Mouse (Mus musculus): ENCODE measurements around the gene Sdccag8. TPM values are rescaled to one million over a fixed set of nuclear protein-coding genes. Genes with fewer than 3 reads are reported as not detected.
A peak's percentile ranks its signal among the peaks of the same experiment; 100 is the strongest.

The Sdccag8 gene
- polyA plus RNA-seq, 1 experiment from 2014 or later, result 25.7 TPM

DNA sequence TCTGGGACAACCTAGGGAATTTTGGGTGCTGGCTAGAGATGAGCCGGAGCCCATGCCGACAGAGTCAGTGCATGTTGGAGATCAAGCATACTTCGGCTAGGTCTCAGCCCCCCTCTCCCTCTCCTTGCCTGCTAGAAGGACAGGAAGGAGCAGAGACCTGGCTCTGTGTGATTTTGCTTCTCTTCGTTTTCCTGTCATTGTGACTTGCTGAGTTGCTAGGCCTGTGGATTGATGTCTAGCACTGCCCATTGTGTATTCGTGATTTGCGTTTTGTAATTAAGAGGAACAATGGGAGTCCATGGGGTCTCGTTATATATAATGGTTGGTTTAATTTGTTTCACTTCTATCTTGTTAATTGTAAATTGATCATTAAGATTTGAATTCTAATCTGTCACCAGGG, 137.4 kb downstream of the Sdccag8 start:
- H3K4me1 ChIP-seq (replicated peaks), result peaks cover 24% of the 10 kb centered on the region
- H3K36me3 ChIP-seq, result peaks cover 6% of the 10 kb centered on the region
- 28% methylated on average over 7 of the region's 7 CpGs for WGBS
- H3K27ac ChIP-seq, result no peak overlapping the region
- H3K9me3 ChIP-seq, result no peaks in the 10 kb centered on the region
- no peak overlapping the region for H3K4me3 ChIP-seq
- H3K9ac ChIP-seq, result no peak overlapping the region
- peak; percentile 52 for ATAC-seq (ENCODE audit: low FRiP score)
- 0 out of 2 replicates have a peak, but pooled peaks cover 2% of the 10 kb centered on the region for H3K27me3 ChIP-seq
- H3K4me2 ChIP-seq, result no peak overlapping the region

DNA sequence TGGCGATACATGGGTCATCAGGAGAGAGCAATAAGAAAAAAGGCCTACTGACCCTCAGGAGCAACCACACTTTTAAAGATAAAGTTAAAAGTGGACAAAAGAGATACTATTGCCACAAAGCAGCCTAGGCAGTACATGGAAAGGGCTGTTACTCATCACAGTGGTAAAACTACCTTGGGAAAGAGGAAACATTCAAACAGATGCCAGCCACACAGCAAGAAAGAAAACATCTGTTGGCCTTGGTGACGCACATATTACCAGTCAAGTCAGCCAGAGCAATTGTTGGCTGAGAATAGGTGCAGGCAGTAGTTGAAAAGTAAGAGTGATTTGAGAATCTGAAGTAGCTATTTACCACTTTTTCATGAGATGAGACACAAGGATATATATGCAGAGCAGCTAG, 143.9 kb downstream of the Sdccag8 start:
- Histone ChIP-seq H3K4me1 (replicated peaks) (0 out of 2 replicates have a peak, but pooled peaks cover 7% of the 10 kb centered on the region), H3K4me2 (no peak overlapping the region), H3K27me3 (no peaks in the 10 kb centered on the region), H3K27ac (no peak overlapping the region), H3K9ac (no peak overlapping the region), H3K9me3 (no peaks in the 10 kb centered on the region), H3K36me3 (peaks cover 6% of the 10 kb centered on the region), H3K4me3 (no peak overlapping the region)
- no peak for ATAC-seq (ENCODE audit: low FRiP score)
- whole genome bisulfite sequencing, result 85% methylated on average over 2 of the region's 2 CpGs

DNA sequence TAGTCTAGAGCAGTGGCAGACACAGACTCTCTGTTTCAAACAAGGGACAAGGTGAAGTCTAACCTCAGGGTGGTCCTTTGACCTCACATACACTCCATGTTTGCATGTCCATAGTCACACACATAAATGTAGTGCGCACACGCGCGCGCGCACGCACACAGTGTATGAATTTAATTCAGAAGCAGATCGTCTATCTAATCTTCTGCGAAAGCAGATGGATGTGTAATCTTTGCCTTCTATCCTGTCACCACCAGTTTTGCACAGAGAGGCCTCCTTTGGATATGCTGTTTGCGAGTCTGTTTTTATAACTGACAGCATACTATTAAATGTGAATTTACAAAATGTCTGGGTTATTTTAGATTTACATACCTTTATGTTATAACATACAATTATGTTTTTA, 147.3 kb downstream of the Sdccag8 start:
- H3K4me1 ChIP-seq (replicated peaks), result 0 out of 2 replicates have a peak, but pooled peaks cover 7% of the 10 kb centered on the region
- H3K9ac ChIP-seq, result no peak overlapping the region
- H3K36me3 ChIP-seq, result peaks cover under 1% of the 10 kb centered on the region; the same call in 1 of the 2 replicates
- H3K27me3 ChIP-seq, result no peaks in the 10 kb centered on the region
- no peak for ATAC-seq (ENCODE audit: low FRiP score)
- no peaks in the 10 kb centered on the region for H3K9me3 ChIP-seq
- 95% methylated on average over 10 of the region's 10 CpGs for WGBS
- no peak overlapping the region for H3K27ac ChIP-seq
- no peak overlapping the region for H3K4me3 ChIP-seq
- no peak overlapping the region for H3K4me2 ChIP-seq

DNA sequence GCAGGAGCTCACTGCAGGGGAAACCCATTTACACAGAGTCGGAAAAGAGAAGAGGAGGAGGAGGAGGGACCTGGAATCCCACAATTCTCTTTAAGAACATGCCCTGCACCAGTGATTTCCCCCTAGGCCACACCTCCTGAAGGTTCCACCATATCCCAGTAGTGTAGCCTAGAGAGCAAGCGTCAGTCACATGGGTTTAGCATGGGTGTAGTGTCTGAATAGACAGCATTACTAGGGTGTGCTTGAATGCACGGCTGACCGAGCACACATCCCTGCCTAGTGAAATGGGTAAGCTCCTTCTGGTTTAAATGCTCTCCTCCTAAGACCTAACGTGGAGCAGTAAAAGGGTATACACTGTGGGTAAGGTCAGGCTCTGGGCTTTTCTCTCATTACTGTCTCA, 148.4 kb downstream of the Sdccag8 start:
- H3K27ac ChIP-seq, result no peak overlapping the region
- WGBS, result 66% methylated on average over 5 of the region's 5 CpGs
- 0 out of 2 replicates have a peak, but pooled peaks have one; percentile 28 for ATAC-seq (ENCODE audit: low FRiP score)

DNA sequence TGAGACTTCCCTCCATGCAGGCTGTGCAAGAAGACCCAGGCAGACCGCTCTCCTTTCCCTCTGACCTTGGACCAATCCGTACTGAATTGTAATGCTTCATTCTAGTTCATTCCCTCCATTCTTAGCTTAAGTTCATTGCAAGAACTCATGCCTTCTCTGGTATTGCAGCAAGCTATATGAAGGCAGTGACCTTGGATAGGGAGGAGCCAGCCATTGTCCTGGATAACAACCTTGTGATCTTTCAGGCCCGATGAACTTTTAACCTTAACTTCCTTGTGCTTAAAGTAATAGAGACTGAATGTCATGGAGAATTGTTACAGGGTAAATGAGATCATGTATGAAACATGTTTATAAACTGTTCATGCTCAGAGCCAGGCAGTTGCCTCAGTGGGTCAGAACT, 152.8 kb downstream of the Sdccag8 start:
- Histone ChIP-seq H3K4me3 (no peak overlapping the region), H3K9me3 (no peaks in the 10 kb centered on the region), H3K27me3 (no peaks in the 10 kb centered on the region), H3K4me1 (replicated peaks) (peaks cover 15% of the 10 kb centered on the region; the same call in 1 of the 2 replicates), H3K9ac (no peak overlapping the region), H3K36me3 (no peaks in the 10 kb centered on the region), H3K4me2 (no peak overlapping the region), H3K27ac (no peak overlapping the region)
- WGBS, result 73% methylated on average over 3 of the region's 3 CpGs
- no peak for ATAC-seq (ENCODE audit: low FRiP score)

More for the DNA sequence above, 148.4 kb downstream of the Sdccag8 start:
- H3K36me3 ChIP-seq, result no peaks in the 10 kb centered on the region
- H3K9ac ChIP-seq, result no peak overlapping the region
- no peaks in the 10 kb centered on the region for H3K9me3 ChIP-seq
- no peaks in the 10 kb centered on the region for H3K27me3 ChIP-seq
- H3K4me3 ChIP-seq, result no peak overlapping the region
- no peak overlapping the region for H3K4me2 ChIP-seq
- 0 out of 2 replicates have a peak, but pooled peaks cover 7% of the 10 kb centered on the region for H3K4me1 ChIP-seq (replicated peaks)

DNA sequence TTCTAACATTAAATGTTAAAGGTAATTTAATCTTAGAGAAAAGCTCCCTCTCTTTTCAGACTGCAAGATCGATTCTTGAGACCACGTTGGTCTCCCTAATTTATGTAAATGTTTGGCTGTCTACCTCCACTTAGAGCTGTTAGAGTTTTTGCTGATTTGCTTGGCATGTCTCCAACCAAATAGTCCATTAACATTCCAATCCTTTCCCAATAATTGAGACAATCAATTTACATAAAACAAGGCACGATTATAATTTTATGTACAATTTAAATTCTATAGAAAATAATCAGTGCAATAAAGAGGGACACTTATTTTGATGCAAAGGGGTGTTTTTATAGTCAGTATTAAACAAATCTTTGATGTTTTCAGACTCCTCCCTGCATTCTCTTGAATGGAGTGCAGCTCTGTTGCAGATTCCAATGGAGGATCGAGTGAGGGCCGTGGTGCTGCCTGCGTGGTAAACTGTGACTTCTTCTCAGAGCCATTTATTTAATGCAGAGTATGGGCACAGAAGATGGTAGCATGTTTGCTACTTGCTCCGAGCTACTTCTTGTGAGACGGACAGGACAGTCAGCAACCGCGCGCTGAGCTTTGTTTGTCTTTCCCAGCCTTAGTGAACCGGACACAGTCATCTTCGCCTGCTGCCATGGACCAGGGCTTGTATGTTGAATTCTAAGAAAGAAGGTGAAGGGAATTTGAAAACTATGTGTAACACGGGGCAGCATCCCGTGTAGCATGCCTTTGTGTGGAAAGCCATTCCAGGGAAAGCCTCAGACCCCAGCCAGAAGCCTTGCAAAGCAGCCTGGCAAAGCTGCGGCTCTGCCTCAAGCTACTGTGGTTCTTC, 156.4 kb downstream of the Sdccag8 start:
- Histone ChIP-seq H3K9ac (no peak overlapping the region), H3K9me3 (no peaks in the 10 kb centered on the region), H3K27me3 (no peaks in the 10 kb centered on the region), H3K4me3 (no peak overlapping the region), H3K4me2 (no peak overlapping the region), H3K27ac (peak overlapping the region; percentile 42), H3K36me3 (no peaks in the 10 kb centered on the region), H3K4me1 (replicated peaks) (peaks cover 8% of the 10 kb centered on the region; the same call in 1 of the 2 replicates)
- ATAC-seq (ENCODE audit: low FRiP score), result no peak
- 68% methylated on average over 16 of the region's 16 CpGs for WGBS

DNA sequence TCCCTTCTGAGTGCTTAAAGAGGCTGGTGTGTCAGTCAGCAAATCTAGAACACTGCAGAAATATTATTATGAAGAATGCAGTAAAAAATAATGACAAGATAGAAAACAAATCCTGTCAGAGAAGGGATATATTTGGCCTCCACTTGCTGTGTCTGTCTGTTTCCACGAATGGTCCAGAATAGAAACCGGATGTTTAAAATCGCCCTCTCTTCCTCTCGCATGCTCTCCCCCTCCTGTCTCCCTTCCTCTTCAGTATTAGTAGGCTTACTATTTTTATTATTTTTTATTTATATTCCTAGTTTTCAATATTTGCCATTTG, 157.0 kb downstream of the Sdccag8 start:
- peak overlapping the region; percentile 42 for H3K27ac ChIP-seq
- no peaks in the 10 kb centered on the region for H3K9me3 ChIP-seq
- WGBS, result 78% methylated on average over 4 of the region's 4 CpGs
- ATAC-seq (ENCODE audit: low FRiP score), result no peak
- H3K9ac ChIP-seq, result no peak overlapping the region
- H3K4me3 ChIP-seq, result no peak overlapping the region
- no peak overlapping the region for H3K4me2 ChIP-seq
- H3K4me1 ChIP-seq (replicated peaks), result peaks cover 8% of the 10 kb centered on the region; the same call in 1 of the 2 replicates
- H3K27me3 ChIP-seq, result no peaks in the 10 kb centered on the region
- H3K36me3 ChIP-seq, result no peaks in the 10 kb centered on the region

DNA sequence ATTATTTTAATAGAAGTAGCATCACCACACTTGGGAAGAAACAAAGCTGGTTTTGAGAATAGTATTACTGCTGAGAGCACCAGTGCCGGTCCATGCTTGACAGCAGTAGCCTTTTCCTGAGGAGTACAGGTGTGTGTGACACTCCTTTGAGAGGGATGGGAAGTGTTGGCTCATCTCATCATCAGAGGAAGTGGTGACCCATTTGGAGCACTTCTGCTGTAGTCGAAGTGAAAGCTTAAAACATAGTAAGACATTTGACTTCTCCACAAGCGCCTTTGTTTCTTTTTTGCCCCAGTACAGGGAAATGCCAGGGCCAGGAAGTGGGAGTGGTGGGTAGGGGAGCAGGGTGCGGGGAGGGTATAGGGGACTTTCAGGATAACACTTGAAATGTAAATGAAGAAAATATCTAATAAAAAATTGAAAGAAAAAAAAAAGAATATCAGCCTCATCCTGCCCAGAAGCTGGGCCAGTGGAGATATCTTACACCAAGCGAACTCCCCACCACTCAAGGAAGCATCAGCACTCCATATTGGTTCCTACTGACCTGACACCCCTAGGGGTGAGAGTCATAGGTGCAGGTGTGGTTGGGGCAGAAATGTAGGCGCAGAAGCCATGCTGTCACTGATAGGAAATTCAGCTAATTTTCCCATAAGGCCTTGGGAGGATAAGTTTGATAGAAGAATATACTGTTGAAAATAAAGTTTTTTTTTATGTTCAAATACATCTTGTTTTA, 159.1 kb downstream of the Sdccag8 start:
- Histone ChIP-seq H3K4me3 (no peak overlapping the region), H3K4me2 (no peak overlapping the region), H3K27ac (no peak overlapping the region), H3K36me3 (no peaks in the 10 kb centered on the region), H3K9ac (no peak overlapping the region), H3K4me1 (replicated peaks) (peaks cover 8% of the 10 kb centered on the region; the same call in 1 of the 2 replicates), H3K9me3 (no peaks in the 10 kb centered on the region), H3K27me3 (no peaks in the 10 kb centered on the region)
- no peak for ATAC-seq (ENCODE audit: low FRiP score)
- 87% methylated on average over 6 of the region's 6 CpGs for WGBS

DNA sequence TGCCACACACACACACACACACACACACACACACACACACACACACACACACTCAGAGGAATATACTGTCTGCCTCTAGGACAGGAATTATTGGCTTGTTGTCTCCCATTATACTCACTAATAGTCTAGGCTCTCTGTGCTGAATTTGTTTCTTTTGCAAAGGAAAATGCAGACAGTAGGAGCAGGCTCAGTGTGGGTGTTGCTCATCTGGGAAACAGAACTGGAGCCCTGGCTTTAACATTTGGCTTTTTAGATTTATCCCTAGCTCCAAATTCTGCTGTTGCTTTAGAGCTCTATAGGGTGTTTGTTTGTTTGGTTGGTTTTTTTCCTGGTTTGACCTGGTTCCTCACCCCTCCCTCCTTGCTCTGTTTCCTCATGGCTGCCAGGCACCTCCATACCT, 164.8 kb downstream of the Sdccag8 start:
- Histone ChIP-seq H3K36me3 (no peaks in the 10 kb centered on the region), H3K27ac (no peak overlapping the region), H3K9me3 (no peaks in the 10 kb centered on the region), H3K4me3 (no peak overlapping the region), H3K27me3 (no peaks in the 10 kb centered on the region), H3K4me1 (replicated peaks) (peaks cover 2% of the 10 kb centered on the region; the same call in 1 of the 2 replicates), H3K9ac (no peak overlapping the region), H3K4me2 (no peak overlapping the region)
- ATAC-seq (ENCODE audit: low FRiP score), result no peak

DNA sequence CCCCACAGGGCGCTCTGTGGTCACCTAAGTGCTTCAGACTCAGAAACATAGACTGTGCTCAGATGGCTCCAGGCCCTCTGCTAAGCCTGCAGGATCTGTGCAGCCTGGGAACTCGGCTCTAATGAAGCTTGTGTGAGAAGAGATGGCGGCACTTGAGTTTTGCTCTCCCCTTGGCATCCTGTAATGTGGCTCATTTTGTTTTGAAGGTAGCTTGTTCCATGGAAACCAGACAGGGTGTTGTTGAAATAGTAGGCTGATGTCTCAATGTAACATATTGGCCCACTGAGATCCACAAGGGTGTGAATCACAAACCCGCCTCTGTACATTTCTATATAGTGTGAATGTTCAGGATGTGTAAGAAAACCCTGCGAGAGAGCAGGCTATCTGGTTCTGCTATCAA, 165.7 kb downstream of the Sdccag8 start:
- Histone ChIP-seq H3K4me3 (no peak overlapping the region), H3K4me1 (replicated peaks) (peaks cover 4% of the 10 kb centered on the region), H3K36me3 (no peaks in the 10 kb centered on the region), H3K27ac (no peak overlapping the region), H3K9me3 (no peaks in the 10 kb centered on the region), H3K9ac (no peak overlapping the region), H3K4me2 (no peak overlapping the region), H3K27me3 (no peaks in the 10 kb centered on the region)
- WGBS, result 88% methylated on average over 5 of the region's 5 CpGs
- no peak for ATAC-seq (ENCODE audit: low FRiP score)

DNA sequence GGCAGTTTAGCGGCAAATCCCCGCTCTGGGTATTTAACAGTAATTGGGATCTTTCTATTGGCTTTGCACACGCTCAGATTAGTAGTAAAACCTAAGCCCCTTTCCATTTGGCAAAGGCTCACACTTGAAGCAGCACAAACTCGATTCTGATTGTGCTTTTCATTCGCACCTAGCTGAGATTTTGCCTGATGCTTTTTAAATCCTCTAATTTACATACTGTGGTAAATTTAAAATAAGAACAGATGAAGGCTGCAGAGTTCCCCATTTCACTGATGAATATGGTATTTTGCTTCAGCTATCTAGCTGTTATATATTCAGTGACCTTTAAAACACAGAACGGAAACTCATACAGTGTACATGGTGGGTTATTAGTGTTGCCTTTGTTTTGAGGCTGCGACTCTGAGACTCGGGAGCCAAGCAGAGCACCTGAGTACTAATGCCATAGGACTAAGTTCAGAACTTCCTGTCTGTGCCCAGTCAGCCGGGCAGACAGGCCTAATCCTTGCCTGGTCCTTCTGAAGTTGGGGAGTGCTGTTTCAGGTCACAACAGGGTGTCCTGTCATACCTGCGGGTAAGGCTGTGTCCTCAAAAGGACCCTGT, 166.4 kb downstream of the Sdccag8 start:
- Histone ChIP-seq H3K4me2 (no peak overlapping the region), H3K9ac (no peak overlapping the region), H3K9me3 (no peaks in the 10 kb centered on the region), H3K27ac (no peak overlapping the region), H3K36me3 (no peaks in the 10 kb centered on the region), H3K4me1 (replicated peaks) (peaks cover 11% of the 10 kb centered on the region), H3K27me3 (no peaks in the 10 kb centered on the region), H3K4me3 (no peak overlapping the region)
- 87% methylated on average over 10 of the region's 10 CpGs for WGBS
- ATAC-seq (ENCODE audit: low FRiP score), result no peak

DNA sequence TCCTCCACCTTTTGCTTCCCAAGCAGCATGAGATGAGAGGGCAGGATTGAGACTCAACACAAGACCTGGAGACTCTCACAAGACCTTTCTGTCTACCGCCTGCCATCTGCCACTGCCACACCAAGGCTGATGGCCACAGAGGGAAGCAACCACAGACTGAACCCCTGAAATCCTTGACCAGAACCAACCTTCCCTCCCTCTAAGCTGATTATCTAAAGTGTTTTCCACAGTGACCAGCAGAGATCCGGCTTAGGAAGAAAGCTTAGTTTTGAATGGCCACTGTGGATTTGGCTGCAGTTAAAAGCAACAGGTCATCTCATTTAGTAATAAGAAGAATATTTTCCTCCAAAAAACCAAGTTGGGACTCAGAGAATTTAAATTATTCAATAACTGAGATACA, 167.1 kb downstream of the Sdccag8 start:
- Histone ChIP-seq H3K36me3 (no peaks in the 10 kb centered on the region), H3K27ac (no peak overlapping the region), H3K9me3 (no peaks in the 10 kb centered on the region), H3K4me2 (no peak overlapping the region), H3K4me3 (no peak overlapping the region), H3K27me3 (no peaks in the 10 kb centered on the region), H3K9ac (no peak overlapping the region), H3K4me1 (replicated peaks) (peaks cover 17% of the 10 kb centered on the region)
- ATAC-seq (ENCODE audit: low FRiP score), result no peak
- 100% methylated on average over 2 of the region's 2 CpGs for WGBS

All from hindbrain, embryonic 13.5 days (tissue).